Mouse (Mus musculus) heart, adult 9 months (tissue): ENCODE measurements at regions not wholly inside any gene's neighbourhood (a gene's known extent, or its start where the extent isn't known, plus 50 kb on each side); places are given as distances from the start of the nearest gene placed in this dataset.

Source experiments
- DNase-seq, 2 experiments: peaks; one replicate each; pipeline ENCODE4 v3.0.0; 2022; ENCODE audit warnings: low spot score in 2 of 2

DNA sequence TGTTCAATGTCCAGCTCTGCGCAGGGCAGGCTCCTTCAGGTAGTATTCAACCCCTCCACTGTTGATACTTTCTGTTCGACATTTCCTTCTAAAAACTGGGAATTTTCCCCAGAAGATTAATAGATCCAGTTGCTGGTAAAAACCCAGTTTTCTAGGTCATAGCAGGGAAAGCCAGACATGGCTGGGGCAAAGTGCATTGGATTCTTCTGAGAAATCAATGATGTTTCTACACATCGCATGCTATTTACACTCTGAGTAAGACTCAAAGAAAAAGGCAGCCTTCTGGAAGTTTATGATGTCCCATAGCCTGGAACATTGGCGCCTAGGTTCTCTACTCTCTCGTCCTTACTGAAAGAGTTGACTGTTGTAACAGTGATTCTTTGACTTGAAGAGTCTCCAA, 80.0 kb upstream of the Nphp3 start:
- DNase-seq = no peak

DNA sequence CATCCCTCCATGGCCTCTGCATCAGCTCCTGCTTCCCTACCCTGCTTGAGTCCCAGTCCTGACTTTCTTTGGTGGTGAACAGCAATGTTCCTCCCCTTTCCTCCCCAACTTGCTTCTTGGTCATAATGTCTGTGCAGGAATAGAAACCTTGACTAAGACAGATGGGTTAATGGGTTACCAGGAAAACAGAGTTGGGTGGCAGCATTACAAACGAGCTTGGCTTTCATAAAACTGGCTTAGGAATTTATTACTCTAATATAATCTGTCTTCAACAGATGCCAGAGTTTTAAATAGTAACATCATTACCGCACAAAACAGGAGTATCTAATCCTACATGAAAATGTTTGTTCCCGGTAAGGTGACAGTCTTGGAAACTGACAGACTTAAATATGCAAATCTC, 77.7 kb upstream of the Nphp3 start:
- DNase-seq = no peak

DNA sequence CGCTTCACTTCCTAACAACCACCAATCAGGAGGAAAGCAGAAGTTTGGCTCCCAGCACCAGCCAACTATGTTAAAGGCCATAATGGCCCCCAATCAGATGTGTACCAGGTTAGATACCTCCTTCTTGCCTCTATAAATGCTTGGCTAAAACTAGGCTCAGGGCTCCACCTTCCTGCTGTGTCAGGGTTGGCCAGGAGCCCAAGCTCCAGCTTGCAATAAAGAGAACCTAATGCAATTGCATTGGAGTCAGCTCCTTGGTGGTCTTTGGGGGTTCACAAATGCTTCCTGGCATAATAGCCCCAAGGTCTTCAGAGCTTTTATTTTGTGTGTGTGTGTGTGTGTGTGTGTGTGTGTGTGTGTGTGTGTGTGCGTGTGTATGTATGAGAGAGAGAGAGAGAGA, 76.9 kb upstream of the Nphp3 start:
- DNase-seq = no peak

DNA sequence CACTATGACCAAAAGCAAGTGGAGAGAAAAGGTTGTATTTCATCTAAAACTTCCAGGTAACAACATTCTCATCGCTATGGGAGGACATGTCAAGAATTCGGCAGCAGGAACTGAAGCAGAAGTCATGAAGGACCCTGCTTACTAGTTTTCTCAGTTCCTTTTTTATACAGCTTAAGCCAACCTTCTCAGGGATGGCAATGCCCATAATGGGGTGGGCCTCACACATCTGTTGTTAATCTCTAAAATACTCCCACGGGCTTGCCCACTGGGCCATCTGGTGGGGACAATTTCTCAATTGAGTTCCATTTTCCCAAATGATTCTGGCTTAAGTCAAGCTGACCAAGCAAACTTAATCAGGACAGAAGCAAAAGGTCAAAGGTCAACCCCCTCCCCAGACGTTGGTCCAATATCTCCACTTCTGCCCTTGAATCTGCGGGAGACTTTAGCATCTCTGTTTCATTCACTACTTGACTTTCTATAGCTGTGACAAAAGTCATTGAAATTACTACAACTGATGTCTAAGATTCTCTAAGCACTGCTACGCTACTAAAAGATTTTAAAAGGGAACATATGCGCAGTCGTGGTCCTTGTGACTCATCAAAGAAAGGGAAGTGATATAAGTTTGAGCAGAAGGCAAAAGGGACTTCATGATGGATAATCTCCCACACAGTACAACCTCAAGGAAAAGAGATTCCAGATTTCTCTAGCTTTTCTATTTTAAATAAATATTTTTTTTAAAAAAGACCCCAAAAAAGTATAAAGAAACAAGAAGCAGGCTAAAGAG, 73.4 kb upstream of the Nphp3 start:
- no peak for DNase-seq

DNA sequence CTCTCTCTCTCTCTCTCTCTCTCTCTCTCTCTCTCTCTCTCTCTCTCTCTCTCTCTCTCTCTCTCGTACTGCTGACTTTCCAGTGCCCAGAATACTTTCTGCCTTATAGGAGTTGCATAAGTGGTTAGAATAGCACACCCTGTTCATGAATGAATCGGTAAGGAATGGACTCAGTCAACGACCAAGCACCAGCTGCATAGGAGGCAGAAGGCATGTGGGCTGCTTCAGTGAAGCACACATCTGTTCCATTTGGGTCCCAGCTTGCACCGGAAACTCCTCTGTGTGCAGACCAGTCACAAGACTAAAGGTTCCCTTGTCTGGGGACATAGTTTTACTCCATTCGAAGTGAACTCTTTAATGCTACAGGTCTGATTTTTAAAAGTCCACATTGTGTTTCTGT, 64.3 kb upstream of the Nphp3 start:
- no peak for DNase-seq

DNA sequence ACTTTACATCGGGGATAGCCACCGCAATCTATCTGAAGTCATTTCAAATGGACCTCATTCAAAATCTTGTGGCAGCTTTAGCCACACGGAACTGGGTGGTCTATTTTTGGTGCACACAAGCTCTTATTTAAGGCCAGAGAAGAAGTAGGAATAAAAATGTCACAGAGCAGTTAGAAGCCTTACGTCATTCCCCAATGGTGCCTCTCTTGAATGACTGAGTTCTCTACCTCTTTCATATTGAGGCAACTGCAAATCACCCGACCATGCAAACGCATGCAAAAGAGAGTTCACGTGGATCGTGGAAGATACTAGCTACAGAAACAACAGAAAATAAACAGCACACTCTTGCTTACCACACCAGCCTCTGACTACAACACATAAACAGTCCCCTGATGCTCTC, 62.3 kb upstream of the Nphp3 start:
- DNase-seq = no peak

DNA sequence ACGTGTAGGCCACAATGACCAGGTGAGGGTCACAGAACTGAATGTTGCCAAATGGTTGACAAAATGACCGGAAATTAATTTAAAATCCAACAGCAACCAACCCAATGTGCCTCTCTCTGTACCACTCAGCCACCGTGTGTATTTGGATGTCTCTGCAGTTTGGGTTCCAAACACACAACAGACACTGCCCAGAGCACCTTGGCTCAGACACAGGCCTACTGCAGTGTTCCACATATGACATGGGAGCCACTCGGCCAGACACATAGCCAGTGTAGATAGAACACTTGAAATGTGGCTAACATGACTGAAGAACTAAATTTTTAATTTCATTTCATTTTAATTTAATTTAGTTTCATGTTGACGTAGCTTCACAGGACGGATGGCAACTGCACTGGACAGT, 61.8 kb upstream of the Nphp3 start:
- DNase-seq = no peak

DNA sequence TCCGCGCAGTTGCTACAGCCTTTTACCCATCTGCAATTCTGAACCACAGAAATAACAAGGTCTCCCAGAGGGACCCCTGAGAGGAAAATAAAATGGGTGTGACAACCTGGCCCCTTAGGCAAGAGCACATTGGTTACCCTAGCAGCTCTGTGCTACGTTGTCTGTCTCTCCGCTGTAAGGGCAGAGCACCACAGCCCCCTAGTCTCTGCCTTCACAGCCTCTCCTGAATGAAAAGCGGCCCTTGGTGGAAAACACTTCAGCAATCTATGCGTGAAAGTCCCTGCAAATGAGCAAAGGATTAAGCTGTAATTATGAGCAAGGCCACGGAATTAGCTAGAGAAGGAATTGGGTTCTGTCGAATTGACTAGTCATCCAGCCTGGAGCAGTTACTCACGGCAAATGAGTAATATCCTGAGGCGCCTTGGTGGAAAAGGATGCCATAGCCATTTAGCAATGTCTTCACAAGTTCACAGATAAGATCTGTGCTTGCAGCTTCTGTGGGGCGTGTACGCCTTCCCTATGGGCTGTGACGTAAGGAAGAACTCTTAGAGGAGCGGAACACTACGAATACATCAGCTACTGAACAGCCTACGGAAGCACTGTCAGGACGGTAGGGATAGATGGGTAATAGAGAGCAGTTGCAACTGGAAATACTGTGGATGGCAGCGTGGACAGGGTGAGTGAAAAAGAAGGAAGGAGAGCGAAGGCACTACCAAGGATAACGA, 61.0 kb upstream of the Nphp3 start:
- DNase-seq = no peak

DNA sequence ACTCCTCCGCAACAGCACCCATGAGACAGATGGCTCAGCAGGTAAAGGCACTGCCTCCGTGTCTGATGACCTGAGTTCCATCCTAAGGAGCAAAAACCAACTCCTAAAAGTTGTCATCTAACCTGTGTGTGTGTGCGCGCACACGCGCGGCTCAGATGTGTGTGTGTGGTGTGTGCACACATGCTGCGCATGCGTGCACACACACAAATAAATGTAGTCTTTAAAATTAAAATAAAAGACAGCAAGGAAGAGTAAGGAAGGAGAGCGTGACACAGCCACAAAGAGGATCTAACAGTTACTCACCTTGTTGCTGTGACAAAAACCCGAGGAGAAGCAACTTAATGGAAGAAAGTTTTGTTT, 60.5 kb upstream of the Nphp3 start:
- DNase-seq = no peak

DNA sequence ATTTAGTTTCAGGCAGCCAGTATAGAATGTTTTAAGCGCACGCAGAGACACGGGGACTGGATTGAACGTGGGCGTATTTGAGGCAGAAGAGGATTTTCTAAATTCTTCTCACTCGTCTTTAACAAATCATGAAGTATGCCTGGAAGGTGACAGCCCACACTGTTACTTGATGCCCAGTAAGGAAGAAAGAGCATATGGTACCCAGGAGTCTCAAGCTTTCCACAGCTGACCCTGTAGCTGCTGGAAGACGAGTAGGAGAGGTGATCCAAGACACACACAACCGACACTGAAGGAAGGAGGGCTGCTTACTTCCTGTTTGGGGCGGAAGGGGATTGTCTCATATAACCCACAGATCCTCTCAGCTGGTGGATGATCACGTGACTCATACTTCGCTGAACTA, 56.9 kb upstream of the Nphp3 start:
- no peak for DNase-seq

DNA sequence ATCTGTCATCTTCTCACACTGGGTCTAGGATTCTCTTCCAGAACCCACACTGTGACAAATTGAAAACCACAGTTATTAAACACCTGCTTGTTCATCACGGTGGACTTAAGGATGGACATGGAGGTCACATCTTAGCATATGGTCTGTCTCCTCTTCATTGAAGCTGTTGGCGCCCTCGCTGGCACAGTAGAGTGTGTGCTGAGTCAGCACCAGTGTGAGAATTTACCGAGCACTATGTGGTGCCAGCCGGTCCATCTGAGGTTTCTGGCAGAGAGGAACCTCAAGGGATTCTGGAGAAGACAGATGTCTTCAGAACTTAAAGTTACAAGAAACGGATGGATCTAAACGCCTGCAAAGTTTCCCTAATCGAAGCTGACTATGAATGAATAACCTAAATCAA, 50.5 kb upstream of the Nphp3 start:
- DNase-seq = no peak
